ENCODE assay signal across 15 mouse cellular contexts in the genomic region with DNA sequence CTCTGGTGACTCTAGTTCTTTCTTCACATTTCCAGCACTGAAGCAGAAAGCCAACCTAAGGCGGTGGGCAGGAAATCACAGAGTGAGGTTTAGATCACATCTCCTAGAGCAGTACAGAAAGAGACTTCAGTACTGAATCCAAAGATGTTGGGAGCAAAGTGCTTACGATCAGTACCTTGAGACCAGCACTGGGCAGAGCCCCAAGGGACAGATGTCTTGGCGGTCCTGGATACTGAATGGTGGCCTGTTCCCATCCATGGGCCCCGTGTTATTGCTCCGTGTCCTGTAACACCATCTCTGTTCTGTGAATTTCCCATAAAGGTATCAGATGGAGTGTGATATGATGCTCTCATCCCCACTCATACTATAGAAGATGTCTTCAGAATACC.
A peak's percentile ranks its signal among the peaks of the same experiment; 100 is the strongest.
DNase-seq lines count a peak whose midpoint lies in the region; ATAC-seq lines count a peak whose summit lies in the region.
"Had no signal": no experiment of that assay in that cellular context is flagged by ENCODE, and none has a peak within 500 bp of the region (broad histone marks: within the 10 kb centered on the region; RNA-seq: fewer than 3 reads in every experiment).

No protein-coding gene starts in this region.

- no peak overlapping the region for H3K4me2 ChIP-seq in forebrain, embryonic 11.5 days (ENCODE audit: low read depth, low read length, severe bottlenecking)
- H3K4me2 ChIP-seq in neural tube, embryonic 13.5 days = no peak overlapping the region
- no peak overlapping the region for H3K4me2 ChIP-seq in neural tube, embryonic 15.5 days
- H3K4me2 ChIP-seq in hindbrain, embryonic 16.5 days (ENCODE audit: low read length) = no peak overlapping the region
- H3K4me2 ChIP-seq: kidney, embryonic 15.5 days had no signal

- peak overlapping the region; percentile 89 for H3K27ac ChIP-seq in forebrain, embryonic 10.5 days
- no peak overlapping the region; the same call in 1 of the 2 replicates for H3K27ac ChIP-seq in forebrain, embryonic 11.5 days (ENCODE audit: low read depth, low read length)
- peak overlapping the region; percentile 61; the same call in 1 of the 2 replicates for H3K27ac ChIP-seq in neural tube, embryonic 13.5 days (replicated peaks)
- no peak overlapping the region for H3K27ac ChIP-seq in neural tube, embryonic 15.5 days (replicated peaks)
- no peak overlapping the region for H3K27ac ChIP-seq in hindbrain, embryonic 16.5 days (ENCODE audit: low read depth, low read length)
- H3K27ac ChIP-seq: kidney, embryonic 15.5 days had no signal

- no peak overlapping the region for H3K4me3 ChIP-seq in forebrain, embryonic 10.5 days
- H3K4me3 ChIP-seq in forebrain, embryonic 11.5 days (ENCODE audit: low read depth, low read length) = no peak overlapping the region
- H3K4me3 ChIP-seq in neural tube, embryonic 13.5 days = no peak overlapping the region
- H3K4me3 ChIP-seq in neural tube, embryonic 15.5 days (replicated peaks) = no peak overlapping the region
- no peak overlapping the region for H3K4me3 ChIP-seq in hindbrain, embryonic 16.5 days (ENCODE audit: low read length)
- H3K4me3 ChIP-seq: heart, embryonic 13.5 days; kidney, embryonic 15.5 days had no signal

- H3K9me3 ChIP-seq in forebrain, embryonic 10.5 days = no peaks in the 10 kb centered on the region
- H3K9me3 ChIP-seq in forebrain, embryonic 11.5 days (ENCODE audit: control insufficient read depth, low read length) = no peaks in the 10 kb centered on the region
- no peaks in the 10 kb centered on the region for H3K9me3 ChIP-seq in neural tube, embryonic 13.5 days
- no peaks in the 10 kb centered on the region for H3K9me3 ChIP-seq in neural tube, embryonic 15.5 days (replicated peaks)
- no peaks in the 10 kb centered on the region for H3K9me3 ChIP-seq in hindbrain, embryonic 16.5 days (ENCODE audit: control insufficient read depth, low read length)
- H3K9me3 ChIP-seq: heart, embryonic 13.5 days; kidney, embryonic 15.5 days had no signal

- peaks cover 57% of the 10 kb centered on the region for H3K4me1 ChIP-seq in forebrain, embryonic 10.5 days
- peaks cover 23% of the 10 kb centered on the region for H3K4me1 ChIP-seq in forebrain, embryonic 11.5 days (replicated peaks; ENCODE audit: control insufficient read depth, insufficient read depth, low read length)
- H3K4me1 ChIP-seq in neural tube, embryonic 13.5 days (replicated peaks) = peaks cover 30% of the 10 kb centered on the region
- peaks cover 21% of the 10 kb centered on the region for H3K4me1 ChIP-seq in neural tube, embryonic 15.5 days
- H3K4me1 ChIP-seq in hindbrain, embryonic 16.5 days (ENCODE audit: control insufficient read depth, insufficient read depth, low read depth, low read length) = peaks cover 19% of the 10 kb centered on the region

- H3K9ac ChIP-seq in forebrain, embryonic 11.5 days (ENCODE audit: low read length) = no peak overlapping the region; the same call in 1 of the 2 replicates
- no peak overlapping the region for H3K9ac ChIP-seq in neural tube, embryonic 13.5 days
- H3K9ac ChIP-seq in neural tube, embryonic 15.5 days (replicated peaks) = no peak overlapping the region
- no peak overlapping the region for H3K9ac ChIP-seq in hindbrain, embryonic 16.5 days (ENCODE audit: low read depth, low read length)
- H3K9ac ChIP-seq: heart, embryonic 13.5 days; kidney, embryonic 15.5 days had no signal

- WGBS in forebrain, embryonic 10.5 days = 92% methylated on average over 5 of the region's 5 CpGs
- 94% methylated on average over 5 of the region's 5 CpGs for WGBS in forebrain, embryonic 11.5 days
- WGBS in neural tube, embryonic 13.5 days = 79% methylated on average over 5 of the region's 5 CpGs
- whole genome bisulfite sequencing in neural tube, embryonic 15.5 days = 74% methylated on average over 5 of the region's 5 CpGs
- 75% methylated on average over 5 of the region's 5 CpGs for WGBS in hindbrain, embryonic 16.5 days

- no peaks in the 10 kb centered on the region for H3K36me3 ChIP-seq in forebrain, embryonic 10.5 days (replicated peaks)
- no peaks in the 10 kb centered on the region for H3K36me3 ChIP-seq in forebrain, embryonic 11.5 days (ENCODE audit: control insufficient read depth, insufficient read depth, low read length)
- no peaks in the 10 kb centered on the region for H3K36me3 ChIP-seq in neural tube, embryonic 13.5 days
- H3K36me3 ChIP-seq in neural tube, embryonic 15.5 days = no peaks in the 10 kb centered on the region
- no peaks in the 10 kb centered on the region for H3K36me3 ChIP-seq in hindbrain, embryonic 16.5 days (ENCODE audit: control insufficient read depth, insufficient read depth, low read length)
- H3K36me3 ChIP-seq: heart, embryonic 13.5 days; kidney, embryonic 15.5 days had no signal

- no peak for DNase-seq in forebrain, embryonic 10.5 days (ENCODE audit: extremely low spot score, low spot score)
- no peak for DNase-seq in forebrain, embryonic 11.5 days (ENCODE audit: low spot score)
- no peak for DNase-seq in cerebellum, postnatal 36 days
- DNase-seq in urinary bladder, postnatal 10 days (ENCODE audit: low spot score) = no peak
- DNase-seq in T-cell, adult 2 months (ENCODE audit: low spot score) = no peak
- DNase-seq: cerebellum, adult 9-11 months; gastrocnemius, postnatal 36 days; lung, postnatal 36 days; retina, postnatal 1 day; thymus, adult 2 months had no signal

- ATAC-seq in forebrain, embryonic 11.5 days (replicated peaks; ENCODE audit: low FRiP score) = no peak
- peak; percentile 19; the same call in 1 of the 2 replicates for ATAC-seq in neural tube, embryonic 13.5 days (ENCODE audit: low read depth)
- no peak for ATAC-seq in neural tube, embryonic 15.5 days (ENCODE audit: low FRiP score)
- ATAC-seq in hindbrain, embryonic 16.5 days = peak; percentile 4; the same call in 1 of the 2 replicates

- H3K27me3 ChIP-seq in forebrain, embryonic 10.5 days (ENCODE audit: poor library complexity, severe bottlenecking) = peaks cover 19% of the 10 kb centered on the region
- H3K27me3 ChIP-seq in forebrain, embryonic 11.5 days (ENCODE audit: control insufficient read depth, insufficient read depth, low read length) = no peaks in the 10 kb centered on the region
- no peaks in the 10 kb centered on the region for H3K27me3 ChIP-seq in neural tube, embryonic 13.5 days
- H3K27me3 ChIP-seq in neural tube, embryonic 15.5 days (replicated peaks) = no peaks in the 10 kb centered on the region
- no peaks in the 10 kb centered on the region for H3K27me3 ChIP-seq in hindbrain, embryonic 16.5 days (replicated peaks; ENCODE audit: control insufficient read depth, insufficient read depth, low read length)
- H3K27me3 ChIP-seq: heart, embryonic 13.5 days; kidney, embryonic 15.5 days had no signal

Comparison
In these comparisons a context has a peak if more than half of its experiments do, and no peak if none do; other contexts are left out.
1. H3K27ac ChIP-seq: peak in forebrain, embryonic 10.5 days (single experiment) and neural tube, embryonic 13.5 days (single experiment); none in forebrain, embryonic 11.5 days (single experiment), neural tube, embryonic 15.5 days (single experiment) and hindbrain, embryonic 16.5 days (single experiment).
2. ATAC-seq: peak in neural tube, embryonic 13.5 days (single experiment) and hindbrain, embryonic 16.5 days (single experiment); none in forebrain, embryonic 11.5 days (single experiment) and neural tube, embryonic 15.5 days (single experiment).